Mouse (Mus musculus): ENCODE data around the gene Hoxa5. TPM values are rescaled to one million over a fixed set of nuclear protein-coding genes. Genes with fewer than 3 reads are reported as not detected.

The Hoxa5 gene
- polyA plus RNA-seq, 1 experiment from 2014 or later, result not detected

- no peak overlapping the region for H3K4me3 ChIP-seq
- no peak for DNase-seq (ENCODE audit: extremely low spot score, low spot score)
- 3% methylated on average over 16 of the region's 16 CpGs for WGBS
Observed at GRCm38 (mm10) chr6:52169499-52170165, 34.8 kb downstream of the Hoxa5 start.

GRCm38 (mm10) chr6:52168191-52169055 lies 36.0 kb downstream of the Hoxa5 start:
- 1% methylated on average over 42 of the region's 42 CpGs for WGBS
- Histone ChIP-seq H3K27me3 (ENCODE audit: poor library complexity, severe bottlenecking) (peaks cover 100% of the 10 kb centered on the region), H3K4me1 (peaks cover 27% of the 10 kb centered on the region), H3K36me3 (replicated peaks) (no peaks in the 10 kb centered on the region), H3K27ac (no peak overlapping the region), H3K4me3 (no peak overlapping the region), H3K9me3 (no peaks in the 10 kb centered on the region)
- no peak for DNase-seq (ENCODE audit: extremely low spot score, low spot score)

More at GRCm38 (mm10) chr6:52169499-52170165, 34.8 kb downstream of the Hoxa5 start:
- Histone ChIP-seq H3K36me3 (replicated peaks) (no peaks in the 10 kb centered on the region), H3K9me3 (no peaks in the 10 kb centered on the region), H3K4me1 (peaks cover 21% of the 10 kb centered on the region), H3K27ac (no peak overlapping the region), H3K27me3 (ENCODE audit: poor library complexity, severe bottlenecking) (peaks cover 100% of the 10 kb centered on the region)

- Histone ChIP-seq H3K36me3 (replicated peaks) (no peaks in the 10 kb centered on the region), H3K27ac (no peak overlapping the region), H3K4me1 (peaks cover 28% of the 10 kb centered on the region), H3K9me3 (no peaks in the 10 kb centered on the region), H3K27me3 (ENCODE audit: poor library complexity, severe bottlenecking) (peaks cover 100% of the 10 kb centered on the region), H3K4me3 (no peak overlapping the region)
- DNase-seq (ENCODE audit: extremely low spot score, low spot score), result peak; percentile 42
- WGBS, result under 1% methylated on average over 14 of the region's 14 CpGs
Observed at GRCm38 (mm10) chr6:52167736-52168161, 36.6 kb downstream of the Hoxa5 start.

- WGBS, result 10% methylated on average over 1 of the region's 1 CpGs
Observed at GRCm38 (mm10) chr6:52167176-52167575, 37.2 kb downstream of the Hoxa5 start.

GRCm38 (mm10) chr6:52166431-52167077 lies 37.8 kb downstream of the Hoxa5 start:
- Histone ChIP-seq H3K27me3 (ENCODE audit: poor library complexity, severe bottlenecking) (peaks cover 100% of the 10 kb centered on the region), H3K4me1 (peaks cover 19% of the 10 kb centered on the region), H3K36me3 (replicated peaks) (no peaks in the 10 kb centered on the region), H3K27ac (no peak overlapping the region), H3K9me3 (no peaks in the 10 kb centered on the region), H3K4me3 (no peak overlapping the region)
- WGBS, result 4% methylated on average over 4 of the region's 4 CpGs
- DNase-seq (ENCODE audit: extremely low spot score, low spot score), result peak; percentile 31

More at GRCm38 (mm10) chr6:52167176-52167575, 37.2 kb downstream of the Hoxa5 start:
- H3K36me3 ChIP-seq (replicated peaks), result no peaks in the 10 kb centered on the region
- H3K27ac ChIP-seq, result no peak overlapping the region
- DNase-seq (ENCODE audit: extremely low spot score, low spot score), result no peak
- H3K27me3 ChIP-seq (ENCODE audit: poor library complexity, severe bottlenecking), result peaks cover 100% of the 10 kb centered on the region
- no peak overlapping the region for H3K4me3 ChIP-seq
- peaks cover 23% of the 10 kb centered on the region for H3K4me1 ChIP-seq
- H3K9me3 ChIP-seq, result no peaks in the 10 kb centered on the region

GRCm38 (mm10) chr6:52165441-52166370 lies 38.7 kb downstream of the Hoxa5 start:
- no peak overlapping the region for H3K4me3 ChIP-seq
- H3K36me3 ChIP-seq (replicated peaks), result no peaks in the 10 kb centered on the region
- peak; percentile 44 for DNase-seq (ENCODE audit: extremely low spot score, low spot score)
- no peak overlapping the region for H3K27ac ChIP-seq
- no peaks in the 10 kb centered on the region for H3K9me3 ChIP-seq
- under 1% methylated on average over 28 of the region's 28 CpGs for WGBS
- H3K4me1 ChIP-seq, result peaks cover 20% of the 10 kb centered on the region
- peaks cover 100% of the 10 kb centered on the region for H3K27me3 ChIP-seq (ENCODE audit: poor library complexity, severe bottlenecking)

GRCm38 (mm10) chr6:52164626-52165440 lies 39.6 kb downstream of the Hoxa5 start, which contains the start of gene Hoxa2:
TSS of gene Hoxa2 (minus strand) at chr6:52164831.
- under 1% methylated on average over 25 of the region's 25 CpGs for WGBS
- no peak within 1 kb of the TSS for H3K27ac ChIP-seq

GRCm38 (mm10) chr6:52164051-52164625 lies 40.2 kb downstream of the Hoxa5 start:
- no peak overlapping the region; the same call in 1 of the 2 replicates for H3K4me3 ChIP-seq

More at GRCm38 (mm10) chr6:52164626-52165440, 39.6 kb downstream of the Hoxa5 start, which contains the start of gene Hoxa2:
- Histone ChIP-seq H3K4me3 (no peak within 1 kb of the TSS; the same call in 1 of the 2 replicates), H3K36me3 (replicated peaks) (no peaks in the 10 kb centered on the region), H3K4me1 (peaks cover 16% of the 10 kb centered on the region), H3K27me3 (ENCODE audit: poor library complexity, severe bottlenecking) (peaks cover 100% of the 10 kb centered on the region), H3K9me3 (no peaks in the 10 kb centered on the region)
- peak; percentile 36 for DNase-seq (ENCODE audit: extremely low spot score, low spot score)

GRCm38 (mm10) chr6:52163366-52164031 lies 40.9 kb downstream of the Hoxa5 start:
- WGBS, result 1% methylated on average over 17 of the region's 17 CpGs
- peak; percentile 62 for DNase-seq (ENCODE audit: extremely low spot score, low spot score)
- no peaks in the 10 kb centered on the region for H3K36me3 ChIP-seq (replicated peaks)
- peaks cover 25% of the 10 kb centered on the region for H3K4me1 ChIP-seq
- no peak overlapping the region for H3K4me3 ChIP-seq
- no peaks in the 10 kb centered on the region for H3K9me3 ChIP-seq
- peaks cover 100% of the 10 kb centered on the region for H3K27me3 ChIP-seq (ENCODE audit: poor library complexity, severe bottlenecking)
- no peak overlapping the region for H3K27ac ChIP-seq

More at GRCm38 (mm10) chr6:52164051-52164625, 40.2 kb downstream of the Hoxa5 start:
- peak; percentile 63 for DNase-seq (ENCODE audit: extremely low spot score, low spot score)
- Histone ChIP-seq H3K4me1 (peaks cover 19% of the 10 kb centered on the region), H3K9me3 (no peaks in the 10 kb centered on the region), H3K27ac (no peak overlapping the region), H3K27me3 (ENCODE audit: poor library complexity, severe bottlenecking) (peaks cover 100% of the 10 kb centered on the region), H3K36me3 (replicated peaks) (no peaks in the 10 kb centered on the region)
- under 1% methylated on average over 39 of the region's 39 CpGs for WGBS

- under 1% methylated on average over 14 of the region's 14 CpGs for WGBS
- Histone ChIP-seq H3K4me3 (no peak overlapping the region), H3K9me3 (no peaks in the 10 kb centered on the region), H3K27ac (no peak overlapping the region), H3K36me3 (replicated peaks) (no peaks in the 10 kb centered on the region), H3K27me3 (ENCODE audit: poor library complexity, severe bottlenecking) (peaks cover 100% of the 10 kb centered on the region), H3K4me1 (peaks cover 32% of the 10 kb centered on the region)
- peak; percentile 47 for DNase-seq (ENCODE audit: extremely low spot score, low spot score)
Observed at GRCm38 (mm10) chr6:52162611-52163365, 41.6 kb downstream of the Hoxa5 start.
